Mouse (Mus musculus) forebrain, embryonic 12.5 days (tissue): ENCODE results near the gene Cyp26c1. TPM values are rescaled to one million over a fixed set of nuclear protein-coding genes. Genes with fewer than 3 reads are reported as not detected.

Experiments
- polyA plus RNA-seq: library from polyadenylated mRNA; unstranded; fragments of >200 nt; fragmentation: Nextera tagmentation; extraction: Ambion mirVana; gene quantifications from 2 replicates; pipeline ENCODE4 v1.2.1, GENCODE M21; 2016

Cyp26c1 gene
- polyA plus RNA-seq, 1 experiment from 2014 or later = not detected

Other genes with a start within 250 kb of the Cyp26c1 start
- gene Exoc6, start 135.2 kb upstream of the Cyp26c1 start, polyA plus RNA-seq = 9.7 and 11.4 TPM in 2 replicates
- gene Cyp26a1, start 12.2 kb downstream of the Cyp26c1 start, polyA plus RNA-seq = 0.50 and 0.65 TPM in 2 replicates